Mouse (Mus musculus) kidney, postnatal 0 days (tissue): ENCODE results near the gene Dtx1. TPM values are rescaled to one million over a fixed set of nuclear protein-coding genes. Genes with fewer than 3 reads are reported as not detected.

Source experiments
- ATAC-seq: fragments of 200-750 bp; cut with Nextera tagmentation; replicated peaks from 2 replicates; pipeline ENCODE4 v1.8.0; 2017; ENCODE audit warnings: low read depth, moderate number of reproducible peaks, moderate TSS enrichment, moderate library complexity; ENCODE audit not compliant: low FRiP score
- DNase-seq: peaks from one replicate; pipeline ENCODE4 v3.0.0-alpha.2; 2016; ENCODE audit warnings: low spot score
- H3K27ac ChIP-seq: fragments of 300-500 bp; sonication (generic); 2 replicates; pipeline ENCODE4 v1.5.1; 2014; ENCODE audit warnings: mild to moderate bottlenecking
- H3K27me3 ChIP-seq: fragments of 300-500 bp; sonication (generic); 2 replicates; pipeline ENCODE4 v1.6.1; 2014; ENCODE audit warnings: low read length, mixed read lengths; ENCODE audit not compliant: insufficient read depth
- H3K36me3 ChIP-seq: fragments of 300-500 bp; sonication (generic); 2 replicates; pipeline ENCODE4 v1.6.1; 2014; ENCODE audit warnings: low read length, mixed read lengths; ENCODE audit not compliant: insufficient read depth
- H3K4me1 ChIP-seq: fragments of 300-500 bp; sonication (generic); replicated peaks from 2 replicates; pipeline ENCODE4 v1.6.1; 2014; ENCODE audit warnings: antibody characterized with exemption, low read length, mixed read lengths; ENCODE audit not compliant: insufficient read depth
- H3K4me2 ChIP-seq: fragments of 300-500 bp; sonication (generic); 2 replicates; pipeline ENCODE4 v1.6.1; 2014; ENCODE audit warnings: mild to moderate bottlenecking, low read length, moderate library complexity, mixed read lengths
- H3K4me3 ChIP-seq: fragments of 300-500 bp; sonication (generic); replicated peaks from 2 replicates; pipeline ENCODE4 v1.5.1; 2014; ENCODE audit warnings: low read depth, low read length
- H3K9ac ChIP-seq: fragments of 300-500 bp; sonication (generic); 2 replicates; pipeline ENCODE4 v1.6.1; 2014; ENCODE audit warnings: low read depth, low read length
- H3K9me3 ChIP-seq: fragments of 300-500 bp; sonication (generic); replicated peaks from 2 replicates; pipeline ENCODE4 v1.6.1; 2016; ENCODE audit warnings: low read length, inconsistent platforms, mixed read lengths
- CTCF ChIP-seq: IDR thresholded peaks from 2 replicates; pipeline ENCODE4 v1.5.1; 2016; ENCODE audit warnings: antibody characterized with exemption, low read depth, mild to moderate bottlenecking, moderate library complexity
- WGBS: fragments of 180-500 bp; shearing (Covaris S2); extraction: QIAGEN DNeasy Blood & Tissue Kit; methylation state at CpG from one replicate; pipeline ENCODE4 v1.1.7; 2014; 5-methylcytosine and 5-hydroxymethylcytosine counted together
- polyA plus RNA-seq: library from polyadenylated mRNA; unstranded; fragments of >200 nt; fragmentation: Nextera tagmentation; extraction: Ambion mirVana; gene quantifications from 2 replicates; pipeline ENCODE4 v1.2.1, GENCODE M21; 2015

The Dtx1 gene
- polyA plus RNA-seq, 1 experiment from 2014 or later, result 5.5 TPM

DNA sequence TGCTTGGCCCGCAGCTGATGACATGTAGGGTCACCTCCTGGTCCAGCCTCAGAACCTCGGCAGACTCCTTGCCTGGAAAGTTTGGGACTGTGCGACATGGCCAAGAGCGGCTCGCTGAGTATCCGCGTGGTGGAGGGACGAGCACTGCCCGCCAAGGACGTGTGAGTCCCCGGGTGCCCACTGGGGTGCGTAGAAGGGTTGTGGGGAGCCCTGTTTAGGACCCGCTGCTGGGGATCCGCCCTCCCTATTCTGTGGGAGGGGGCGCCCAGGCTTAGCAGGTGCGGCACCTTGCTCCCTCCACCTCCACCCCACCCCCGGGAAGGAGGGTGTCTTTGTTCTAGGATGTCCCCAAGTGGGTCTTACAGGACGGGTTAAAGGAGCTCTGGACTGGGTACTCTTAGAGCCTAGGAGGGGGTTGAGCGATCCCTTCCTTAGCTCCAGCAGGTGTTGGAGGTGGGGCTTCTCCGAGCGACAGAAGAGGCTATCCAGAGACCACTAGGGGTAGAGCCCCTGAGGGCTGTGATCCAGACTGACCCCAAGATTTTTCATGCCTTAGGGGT, 62.3 kb downstream of the Dtx1 start:
- Histone ChIP-seq H3K9me3 (no peaks in the 10 kb centered on the region), H3K36me3 (no peaks in the 10 kb centered on the region), H3K4me3 (peak overlapping the region; percentile 28), H3K4me1 (peaks cover 6% of the 10 kb centered on the region), H3K9ac (0 out of 2 replicates have a peak overlapping the region, but pooled peaks have one; percentile 35), H3K27me3 (peaks cover 11% of the 10 kb centered on the region), H3K4me2 (peak overlapping the region; percentile 58), H3K27ac (no peak overlapping the region)
- DNase-seq, result no peak
- TF ChIP-seq CTCF, result no peak
- ATAC-seq, result peak; percentile 44
- WGBS, result under 1% methylated on average over 20 of the region's 21 CpGs

DNA sequence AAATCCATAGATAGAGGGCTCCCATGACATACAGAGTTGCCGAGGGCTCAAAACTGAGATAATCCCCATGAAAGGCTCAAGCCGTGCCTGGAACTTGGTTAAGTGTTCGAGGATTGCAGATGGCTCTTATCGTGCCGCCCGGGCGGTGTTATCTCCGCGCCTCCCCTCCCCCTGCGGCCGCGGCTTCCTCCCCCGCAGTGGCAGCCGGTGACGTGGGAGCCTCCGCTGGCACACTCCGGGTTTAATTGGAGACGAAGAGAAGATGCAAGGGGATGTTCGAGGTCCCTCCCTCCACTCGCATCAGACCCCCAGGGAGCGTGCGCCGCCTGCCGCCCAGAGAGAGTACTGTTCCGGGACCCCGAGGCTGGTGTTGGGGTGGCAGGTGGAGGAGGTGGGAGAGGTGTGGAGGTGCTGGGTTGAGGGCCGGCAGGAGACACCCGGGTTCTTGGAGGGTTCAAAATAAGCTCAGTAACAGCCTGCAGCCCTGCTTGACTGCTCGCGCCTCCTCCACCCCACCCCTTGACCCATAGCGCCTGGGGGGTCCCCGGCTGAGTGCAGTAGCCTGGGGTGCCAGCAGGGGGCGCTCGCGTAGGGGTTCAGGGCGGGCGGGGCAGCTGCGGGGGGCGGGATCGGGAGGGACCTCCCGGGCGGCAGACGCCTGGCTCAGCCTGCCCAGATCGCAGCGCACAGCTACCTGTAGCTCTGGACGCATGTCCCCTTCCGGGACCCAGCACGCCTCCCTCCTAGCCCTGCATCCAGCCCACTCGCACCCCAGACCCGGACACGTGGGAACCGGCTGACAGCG, 63.0 kb downstream of the Dtx1 start, which contains the start of gene Rasal1:
Gene Rasal1, plus strand, starts transcription at position 244 of the 805 bp plus-strand sequence.
- Histone ChIP-seq H3K4me3 (peak within 1 kb of the TSS; percentile 28), H3K9me3 (no peaks in the 10 kb centered on the region), H3K4me1 (peaks cover 6% of the 10 kb centered on the region), H3K27ac (no peak within 1 kb of the TSS), H3K4me2 (peak within 1 kb of the TSS; percentile 58), H3K27me3 (peaks cover 11% of the 10 kb centered on the region), H3K9ac (0 out of 2 replicates have a peak within 1 kb of the TSS, but pooled peaks have one; percentile 35), H3K36me3 (no peaks in the 10 kb centered on the region)
- DNase-seq (peak; percentile 46), ATAC-seq (peak; percentile 51)
- 1% methylated on average over 53 of the region's 53 CpGs for WGBS
- TF ChIP-seq CTCF, result peak; percentile 56

DNA sequence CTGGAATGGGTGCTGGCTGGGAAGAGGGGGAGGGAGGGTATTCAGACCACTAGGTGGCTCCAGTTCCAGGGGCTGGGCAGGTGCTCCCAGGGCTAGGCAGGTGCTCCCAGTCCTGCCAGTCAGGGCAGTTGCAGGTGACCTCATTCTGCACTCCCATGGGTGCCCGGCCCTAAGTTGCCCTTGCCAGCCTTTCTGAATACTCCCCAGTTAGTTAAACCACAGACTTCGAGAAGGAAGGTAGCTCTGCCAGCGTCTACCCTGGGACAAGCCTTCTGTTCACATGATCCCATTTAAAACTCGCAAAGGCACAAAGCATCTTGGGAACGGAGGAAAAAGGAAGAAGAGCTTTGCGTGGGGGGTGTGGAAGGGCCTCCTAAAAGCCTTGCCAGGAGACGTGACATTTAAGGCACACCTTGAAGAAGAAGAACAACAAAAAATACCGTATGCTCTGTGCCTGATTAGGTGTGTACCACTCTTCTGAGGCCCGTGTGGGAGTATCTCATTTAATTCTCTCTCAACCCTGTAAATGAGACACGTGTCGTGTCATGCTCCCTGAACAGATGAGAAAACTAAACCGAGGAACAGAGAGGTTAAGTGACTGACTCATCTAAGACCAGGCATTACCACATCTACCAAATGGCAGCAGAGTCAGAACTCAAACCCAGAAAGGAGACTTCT, 63.8 kb downstream of the Dtx1 start:
- H3K36me3 ChIP-seq, result no peaks in the 10 kb centered on the region
- H3K27me3 ChIP-seq, result peaks cover 11% of the 10 kb centered on the region
- DNase-seq, result no peak
- peaks cover 6% of the 10 kb centered on the region for H3K4me1 ChIP-seq
- WGBS, result 22% methylated on average over 12 of the region's 12 CpGs
- peak overlapping the region; percentile 58; the same call in 1 of the 2 replicates for H3K4me2 ChIP-seq
- no peak overlapping the region for H3K4me3 ChIP-seq
- TF ChIP-seq CTCF, result peak; percentile 26
- no peak overlapping the region for H3K9ac ChIP-seq
- ATAC-seq, result no peak
- no peak overlapping the region for H3K27ac ChIP-seq
- H3K9me3 ChIP-seq, result no peaks in the 10 kb centered on the region

DNA sequence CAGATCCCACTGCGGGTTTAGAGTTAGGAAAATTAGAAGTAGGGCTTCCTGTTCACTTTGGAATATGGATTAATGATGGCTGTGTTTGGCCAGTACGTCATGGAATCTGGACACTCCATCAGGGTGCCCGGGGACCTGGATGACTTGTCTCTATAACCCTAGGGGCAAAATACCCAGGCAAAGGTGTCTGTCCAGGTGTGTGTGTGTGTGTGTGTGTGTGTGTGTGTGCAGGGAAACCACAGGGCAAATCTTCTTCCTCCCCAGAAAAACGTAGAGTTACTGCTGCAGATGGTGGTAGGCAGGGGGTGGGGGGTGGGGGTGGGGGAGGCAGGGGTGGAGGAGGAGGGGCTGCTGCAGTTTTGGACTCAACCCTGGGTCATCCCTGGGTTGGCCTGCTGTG, 64.4 kb downstream of the Dtx1 start:
- DNase-seq, result no peak
- peaks cover 6% of the 10 kb centered on the region for H3K4me1 ChIP-seq
- H3K27me3 ChIP-seq, result peaks cover 11% of the 10 kb centered on the region
- no peak for ATAC-seq
- no peaks in the 10 kb centered on the region for H3K36me3 ChIP-seq
- H3K9ac ChIP-seq, result no peak overlapping the region
- WGBS, result 64% methylated on average over 4 of the region's 4 CpGs
- no peak overlapping the region for H3K27ac ChIP-seq
- no peak overlapping the region for H3K4me2 ChIP-seq
- H3K9me3 ChIP-seq, result no peaks in the 10 kb centered on the region
- no peak for TF ChIP-seq CTCF
- H3K4me3 ChIP-seq, result no peak overlapping the region

DNA sequence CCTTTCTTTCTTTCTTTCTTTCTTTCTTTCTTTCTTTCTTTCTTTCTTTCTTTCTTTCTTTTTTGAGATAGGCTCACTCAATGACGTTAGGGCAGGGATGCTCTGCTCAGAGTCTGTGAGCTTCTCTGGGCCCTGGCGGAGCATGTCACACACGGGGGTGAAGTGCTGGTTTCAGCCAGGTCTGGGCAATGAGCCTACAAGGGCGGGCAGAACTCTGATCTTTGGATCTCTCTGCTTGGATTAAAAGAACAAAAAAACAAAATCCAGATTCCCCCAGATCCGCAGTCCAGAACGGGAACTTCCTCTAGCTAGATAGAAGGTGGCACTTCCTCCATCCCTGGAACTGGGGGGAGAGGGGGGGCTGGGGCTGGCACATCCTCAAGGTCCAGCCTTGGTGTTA, 65.9 kb downstream of the Dtx1 start:
- Histone ChIP-seq H3K27ac (no peak overlapping the region), H3K36me3 (no peaks in the 10 kb centered on the region), H3K4me1 (peaks cover 6% of the 10 kb centered on the region), H3K9me3 (no peaks in the 10 kb centered on the region), H3K9ac (no peak overlapping the region), H3K27me3 (peaks cover 11% of the 10 kb centered on the region), H3K4me2 (no peak overlapping the region), H3K4me3 (no peak overlapping the region)
- ATAC-seq (no peak), DNase-seq (no peak)
- 52% methylated on average over 6 of the region's 6 CpGs for WGBS
- no peak for TF ChIP-seq CTCF

DNA sequence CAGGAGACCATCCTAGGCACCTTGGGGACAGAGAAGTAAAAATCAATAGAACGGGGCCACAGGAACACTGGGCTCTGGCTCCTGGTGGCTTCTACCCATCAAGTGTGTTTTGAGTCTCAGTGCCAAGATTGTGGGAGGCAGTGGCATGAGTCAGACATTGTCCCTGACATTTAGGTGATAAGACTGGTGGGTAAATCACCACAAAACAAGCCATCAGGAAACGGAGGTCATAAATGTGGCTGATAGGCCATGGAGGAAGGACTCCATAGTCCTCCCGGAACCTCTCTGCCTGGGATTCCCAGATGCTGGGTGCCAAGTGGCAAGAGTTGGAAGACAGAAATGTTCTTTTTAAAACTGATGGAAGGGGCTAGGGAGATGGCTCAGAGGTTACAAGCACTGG, 67.5 kb downstream of the Dtx1 start:
- DNase-seq (no peak), ATAC-seq (no peak)
- 67% methylated on average over 3 of the region's 3 CpGs for WGBS
- no peak overlapping the region for H3K4me2 ChIP-seq
- no peaks in the 10 kb centered on the region for H3K9me3 ChIP-seq
- H3K27ac ChIP-seq, result no peak overlapping the region
- H3K9ac ChIP-seq, result no peak overlapping the region
- peaks cover 6% of the 10 kb centered on the region for H3K4me1 ChIP-seq
- H3K27me3 ChIP-seq, result peaks cover 2% of the 10 kb centered on the region
- H3K36me3 ChIP-seq, result no peaks in the 10 kb centered on the region
- H3K4me3 ChIP-seq, result no peak overlapping the region
- no peak for TF ChIP-seq CTCF
